Mouse (Mus musculus) lung, postnatal 14 days (tissue): ENCODE data around the gene Mark3.
A peak's percentile ranks its signal among the peaks of the same experiment; 100 is the strongest.
"Not testable (repeated sequence)": the region's sequence is repeated elsewhere in the genome, so short reads cannot be mapped to it uniquely, and the experiment has no call there.

Experiments
- DNase-seq: peaks from one replicate; pipeline ENCODE4 v3.0.0; 2021

The Mark3 gene

GRCm38 (mm10) chr12:111653434-111653833 lies 79.1 kb downstream of the Mark3 start:
- DNase-seq = peak; percentile 79

GRCm38 (mm10) chr12:111655695-111656094 lies 81.4 kb downstream of the Mark3 start:
- DNase-seq = no peak

- DNase-seq = no peak
Observed at GRCm38 (mm10) chr12:111659331-111659730, 85.0 kb downstream of the Mark3 start.

- DNase-seq = no peak
Observed at GRCm38 (mm10) chr12:111660628-111661027, 86.3 kb downstream of the Mark3 start.

- not testable (repeated sequence) for DNase-seq
Observed at GRCm38 (mm10) chr12:111661554-111661953, 87.2 kb downstream of the Mark3 start.

GRCm38 (mm10) chr12:111663228-111664143 lies 89.2 kb downstream of the Mark3 start:
- DNase-seq = no peak

GRCm38 (mm10) chr12:111664144-111664634 lies 89.9 kb downstream of the Mark3 start:
- DNase-seq = peak; percentile 48

GRCm38 (mm10) chr12:111665041-111665880 lies 90.9 kb downstream of the Mark3 start:
- no peak for DNase-seq

- no peak for DNase-seq
Observed at GRCm38 (mm10) chr12:111666380-111666779, 92.1 kb downstream of the Mark3 start.

- DNase-seq = no peak
Observed at GRCm38 (mm10) chr12:111667421-111667820, 93.1 kb downstream of the Mark3 start.

GRCm38 (mm10) chr12:111668457-111668912 lies 94.2 kb downstream of the Mark3 start:
- DNase-seq = peak; percentile 99

GRCm38 (mm10) chr12:111669000-111669788 lies 94.9 kb downstream of the Mark3 start:
- peak; percentile 30 for DNase-seq

- no peak for DNase-seq
Observed at GRCm38 (mm10) chr12:111669961-111670360, 95.6 kb downstream of the Mark3 start.

- no peak for DNase-seq
Observed at GRCm38 (mm10) chr12:111670371-111670971, 96.1 kb downstream of the Mark3 start.

- DNase-seq = no peak
Observed at GRCm38 (mm10) chr12:111670976-111671375, 96.7 kb downstream of the Mark3 start.

GRCm38 (mm10) chr12:111671431-111671902 lies 97.1 kb downstream of the Mark3 start:
- DNase-seq = peak; percentile 73

GRCm38 (mm10) chr12:111672176-111672575 lies 97.9 kb downstream of the Mark3 start, which contains the start of gene Ckb:
Gene Ckb (minus strand): TSS chr12:111672338.
- DNase-seq = peak; percentile 75

- DNase-seq = no peak
Observed at GRCm38 (mm10) chr12:111672581-111672980, 98.3 kb downstream of the Mark3 start.

GRCm38 (mm10) chr12:111674850-111675486 lies 100.6 kb downstream of the Mark3 start:
- DNase-seq = no peak

- no peak for DNase-seq
Observed at GRCm38 (mm10) chr12:111675797-111676580, 101.7 kb downstream of the Mark3 start.
